Mouse (Mus musculus) limb, embryonic 10.5 days (tissue): ENCODE measurements around the gene Fkbpl. TPM values are rescaled to one million over a fixed set of nuclear protein-coding genes. Genes with fewer than 3 reads are reported as not detected.
A peak's percentile ranks its signal among the peaks of the same experiment; 100 is the strongest.

Experiments
- DNase-seq: peaks from one replicate; pipeline ENCODE4 v3.0.0-alpha.2; 2017; ENCODE audit warnings: low spot score
- H3K27ac ChIP-seq: fragments of 300-500 bp; sonication (generic); 2 replicates; pipeline ENCODE4 v1.5.1; 2016; ENCODE audit warnings: mild to moderate bottlenecking
- H3K27me3 ChIP-seq: fragments of 300-500 bp; sonication (generic); 2 replicates; pipeline ENCODE4 v1.6.1; 2016; ENCODE audit warnings: low read depth, mild to moderate bottlenecking; ENCODE audit not compliant: poor library complexity, severe bottlenecking
- H3K36me3 ChIP-seq: fragments of 300-500 bp; sonication (generic); 2 replicates; pipeline ENCODE4 v1.6.1; 2016; ENCODE audit warnings: mild to moderate bottlenecking, moderate library complexity
- H3K4me1 ChIP-seq: fragments of 300-500 bp; sonication (generic); 2 replicates; pipeline ENCODE4 v1.6.1; 2016
- H3K4me3 ChIP-seq: fragments of 300-500 bp; sonication (generic); 2 replicates; pipeline ENCODE4 v1.5.1; 2016; ENCODE audit warnings: mild to moderate bottlenecking, moderate library complexity
- H3K9me3 ChIP-seq: fragments of 300-500 bp; sonication (generic); replicated peaks from 2 replicates; pipeline ENCODE4 v1.6.1; 2016; ENCODE audit warnings: mild to moderate bottlenecking
- whole genome bisulfite sequencing: fragments of 180-500 bp; shearing (Covaris S2); methylation state at CpG from one replicate; pipeline ENCODE4 v1.1.7; 2016; 5-methylcytosine and 5-hydroxymethylcytosine counted together
- polyA plus RNA-seq: library from polyadenylated mRNA; unstranded; fragments of >200 nt; fragmentation: Nextera tagmentation; extraction: Ambion mirVana; gene quantifications from 2 replicates; pipeline ENCODE4 v1.2.1, GENCODE M21; 2016

Fkbpl gene
- 17.9 and 18.9 TPM in 2 replicates for polyA plus RNA-seq

- Histone ChIP-seq H3K4me1 (peaks cover 43% of the 10 kb centered on the region), H3K36me3 (peaks cover 23% of the 10 kb centered on the region), H3K27ac (peak within 1 kb of the TSS; percentile 70; the same call in 1 of the 2 replicates), H3K9me3 (no peaks in the 10 kb centered on the region), H3K27me3 (no peaks in the 10 kb centered on the region), H3K4me3 (peak within 1 kb of the TSS; percentile 88)
- 1% methylated on average over 16 of the region's 16 CpGs for WGBS
- DNase-seq: peak; percentile 91
These were observed at the start of gene Fkbpl for GRCm38 (mm10) chr17:34644608-34645007. Gene Fkbpl, plus strand, starts transcription at chr17:34644764.

GRCm38 (mm10) chr17:34596098-34596497 is 48.5 kb upstream of the Fkbpl start:
- 77% methylated on average over 8 of the region's 8 CpGs for WGBS
- Histone ChIP-seq H3K27ac (no peak overlapping the region), H3K27me3 (no peaks in the 10 kb centered on the region), H3K9me3 (no peaks in the 10 kb centered on the region), H3K4me3 (no peak overlapping the region), H3K4me1 (peaks cover 64% of the 10 kb centered on the region), H3K36me3 (peaks cover 44% of the 10 kb centered on the region)
- no peak for DNase-seq

- WGBS: 12% methylated on average over 6 of the region's 6 CpGs
- peaks cover 54% of the 10 kb centered on the region for H3K36me3 ChIP-seq
- no peaks in the 10 kb centered on the region for H3K27me3 ChIP-seq
- H3K4me3 ChIP-seq: no peak within 1 kb of the TSS
- peaks cover 62% of the 10 kb centered on the region for H3K4me1 ChIP-seq
- no peaks in the 10 kb centered on the region for H3K9me3 ChIP-seq
- peak within 1 kb of the TSS; percentile 51; the same call in 1 of the 2 replicates for H3K27ac ChIP-seq
- no peak for DNase-seq
These were observed 46.9 kb upstream of the Fkbpl start, which contains the start of gene Ager for GRCm38 (mm10) chr17:34597566-34598095. Gene Ager, plus strand, starts transcription at chr17:34597862.

- Histone ChIP-seq H3K4me1 (peaks cover 49% of the 10 kb centered on the region), H3K27me3 (no peaks in the 10 kb centered on the region), H3K9me3 (no peaks in the 10 kb centered on the region), H3K4me3 (no peak overlapping the region), H3K27ac (no peak overlapping the region; the same call in 1 of the 2 replicates), H3K36me3 (peaks cover 44% of the 10 kb centered on the region)
- WGBS: 80% methylated on average over 9 of the region's 9 CpGs
- DNase-seq: no peak
These were observed 44.7 kb upstream of the Fkbpl start for GRCm38 (mm10) chr17:34599891-34600290.

GRCm38 (mm10) chr17:34601796-34602195 is 42.8 kb upstream of the Fkbpl start:
- Histone ChIP-seq H3K4me3 (peak overlapping the region; percentile 98), H3K36me3 (peaks cover 26% of the 10 kb centered on the region), H3K9me3 (no peaks in the 10 kb centered on the region), H3K27me3 (no peaks in the 10 kb centered on the region), H3K27ac (no peak overlapping the region), H3K4me1 (peaks cover 49% of the 10 kb centered on the region)
- WGBS: 85% methylated on average over 12 of the region's 12 CpGs
- no peak for DNase-seq

- peak within 1 kb of the TSS; percentile 95 for H3K27ac ChIP-seq
- peaks cover 48% of the 10 kb centered on the region for H3K4me1 ChIP-seq
- peak within 1 kb of the TSS; percentile 98 for H3K4me3 ChIP-seq
- 0% methylated on average over 30 of the region's 30 CpGs for WGBS
- DNase-seq: peak; percentile 82
- no peaks in the 10 kb centered on the region for H3K27me3 ChIP-seq
- no peaks in the 10 kb centered on the region for H3K9me3 ChIP-seq
- H3K36me3 ChIP-seq: peaks cover 38% of the 10 kb centered on the region
These were observed 41.0 kb upstream of the Fkbpl start, which contains the start of gene Rnf5 for GRCm38 (mm10) chr17:34603375-34604060. Gene Rnf5, minus strand, starts transcription at chr17:34603690.

- Histone ChIP-seq H3K27ac (peak within 1 kb of the TSS; percentile 95), H3K27me3 (no peaks in the 10 kb centered on the region), H3K9me3 (no peaks in the 10 kb centered on the region), H3K4me1 (peaks cover 49% of the 10 kb centered on the region), H3K36me3 (peaks cover 42% of the 10 kb centered on the region), H3K4me3 (peak within 1 kb of the TSS; percentile 98)
- 0% methylated on average over 35 of the region's 35 CpGs for WGBS
- DNase-seq: peak; percentile 99
These were observed 40.5 kb upstream of the Fkbpl start, which contains the start of gene Agpat1 for GRCm38 (mm10) chr17:34604061-34604508. Gene Agpat1, plus strand, starts transcription at chr17:34604262.

- Histone ChIP-seq H3K36me3 (peaks cover 41% of the 10 kb centered on the region), H3K27ac (peak overlapping the region; percentile 95), H3K27me3 (no peaks in the 10 kb centered on the region), H3K9me3 (no peaks in the 10 kb centered on the region), H3K4me3 (peak overlapping the region; percentile 98), H3K4me1 (peaks cover 46% of the 10 kb centered on the region)
- WGBS: 14% methylated on average over 24 of the region's 24 CpGs
- no peak for DNase-seq
These were observed 39.9 kb upstream of the Fkbpl start for GRCm38 (mm10) chr17:34604511-34605237.

GRCm38 (mm10) chr17:34605609-34606008 is 39.0 kb upstream of the Fkbpl start:
- Histone ChIP-seq H3K36me3 (peaks cover 40% of the 10 kb centered on the region), H3K27me3 (no peaks in the 10 kb centered on the region), H3K4me3 (peak overlapping the region; percentile 98), H3K27ac (peak overlapping the region; percentile 95), H3K4me1 (peaks cover 46% of the 10 kb centered on the region), H3K9me3 (no peaks in the 10 kb centered on the region)
- DNase-seq: peak; percentile 98
- whole genome bisulfite sequencing: under 1% methylated on average over 30 of the region's 30 CpGs

GRCm38 (mm10) chr17:34606186-34607039 is 38.2 kb upstream of the Fkbpl start:
- Histone ChIP-seq H3K27me3 (no peaks in the 10 kb centered on the region), H3K4me3 (peak overlapping the region; percentile 98), H3K4me1 (peaks cover 46% of the 10 kb centered on the region), H3K27ac (peak overlapping the region; percentile 95), H3K36me3 (peaks cover 41% of the 10 kb centered on the region), H3K9me3 (no peaks in the 10 kb centered on the region)
- WGBS: 20% methylated on average over 31 of the region's 32 CpGs
- DNase-seq: peak; percentile 58

GRCm38 (mm10) chr17:34607997-34608396 is 36.6 kb upstream of the Fkbpl start:
- DNase-seq: no peak
- Histone ChIP-seq H3K36me3 (peaks cover 49% of the 10 kb centered on the region), H3K9me3 (no peaks in the 10 kb centered on the region), H3K27ac (no peak overlapping the region), H3K4me1 (peaks cover 33% of the 10 kb centered on the region), H3K27me3 (no peaks in the 10 kb centered on the region), H3K4me3 (peak overlapping the region; percentile 4; the same call in 1 of the 2 replicates)
- WGBS: 86% methylated on average over 7 of the region's 7 CpGs

- peaks cover 79% of the 10 kb centered on the region for H3K36me3 ChIP-seq
- H3K27me3 ChIP-seq: no peaks in the 10 kb centered on the region
- no peak overlapping the region for H3K27ac ChIP-seq
- no peaks in the 10 kb centered on the region for H3K9me3 ChIP-seq
- no peak for DNase-seq
- H3K4me1 ChIP-seq: peaks cover 18% of the 10 kb centered on the region
- 94% methylated on average over 8 of the region's 8 CpGs for WGBS
- no peak overlapping the region for H3K4me3 ChIP-seq
These were observed 33.5 kb upstream of the Fkbpl start for GRCm38 (mm10) chr17:34611050-34611449.
